Mouse (Mus musculus) left cerebral cortex, postnatal 36 days (tissue): ENCODE results near the gene Acadvl. TPM values are rescaled to one million over a fixed set of nuclear protein-coding genes. Genes with fewer than 3 reads are reported as not detected.
A peak's percentile ranks its signal among the peaks of the same experiment; 100 is the strongest.

ENCODE experiments used
- DNase-seq, 2 experiments: peaks; one replicate each; pipeline ENCODE4 v3.0.0; 2021 to 2022; ENCODE audit warnings: low spot score in 2 of 2, mixed read lengths in 1 of 2
- intact Hi-C: fragments of 180-260 bp; cut with DNase I; formaldehyde crosslinking; loops from one replicate; pipeline ENCODE4 v1.15.1; 2025
- total RNA-seq, 2 experiments: library from RNA; stranded (reverse); gene quantifications; 2 replicates each; pipeline ENCODE4 v1.2.3; 2021

Gene Acadvl
- total RNA-seq, 2 experiments from 2014 or later: 54.3 to 58.5 TPM

DNA sequence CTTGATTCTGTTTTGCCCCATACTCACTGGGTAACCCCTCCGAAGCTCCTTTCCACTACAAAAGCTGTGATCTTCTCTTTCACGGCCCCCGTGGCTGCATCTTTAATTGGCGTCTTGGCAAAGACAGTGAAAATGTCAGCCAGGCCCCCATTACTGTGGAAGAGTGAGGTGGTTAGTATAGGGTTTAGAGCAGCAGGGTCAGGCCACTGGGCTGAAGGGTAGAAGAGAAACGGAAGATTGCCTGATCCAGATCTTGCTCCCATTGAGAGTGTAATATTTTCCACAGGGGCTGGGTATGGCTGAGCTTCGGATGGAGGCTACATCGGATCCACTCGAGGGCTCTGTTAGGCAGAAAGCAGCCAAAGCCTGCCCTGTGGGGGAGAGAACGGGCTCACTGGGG lies 2.3 kb downstream of the Acadvl start:
- no peak for DNase-seq
- intact Hi-C loops: no loop called here

- intact Hi-C loops: no loop called here
Measured at GRCm38 (mm10) chr11:70010961-70011360, 4.2 kb downstream of the Acadvl start.

GRCm38 (mm10) chr11:70010548-70010947 lies 4.7 kb downstream of the Acadvl start:
- intact Hi-C loops: no loop called here
- DNase-seq: no peak

More at GRCm38 (mm10) chr11:70010961-70011360, 4.2 kb downstream of the Acadvl start:
- no peak for DNase-seq

DNA sequence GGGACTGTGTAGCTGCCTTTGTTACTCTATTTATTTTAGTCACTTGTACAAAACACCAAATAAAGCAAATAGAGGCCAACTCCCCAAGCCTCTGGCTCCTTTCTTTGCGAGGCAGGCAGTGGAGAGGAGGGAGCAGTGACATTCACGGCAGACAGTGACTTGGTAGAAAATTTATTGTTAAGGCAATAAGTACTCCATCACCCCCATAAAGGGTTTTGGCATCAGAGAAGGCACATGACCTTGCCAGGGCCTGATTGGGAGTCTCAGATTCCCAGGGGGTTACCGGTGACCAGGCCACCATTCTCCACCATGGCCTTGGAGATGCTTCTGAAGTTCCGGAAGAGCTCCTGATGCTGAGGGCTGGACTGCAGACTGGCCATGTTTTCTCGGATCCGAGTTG lies 5.2 kb downstream of the Acadvl start:
- intact Hi-C loops: no loop called here
- DNase-seq: no peak

DNA sequence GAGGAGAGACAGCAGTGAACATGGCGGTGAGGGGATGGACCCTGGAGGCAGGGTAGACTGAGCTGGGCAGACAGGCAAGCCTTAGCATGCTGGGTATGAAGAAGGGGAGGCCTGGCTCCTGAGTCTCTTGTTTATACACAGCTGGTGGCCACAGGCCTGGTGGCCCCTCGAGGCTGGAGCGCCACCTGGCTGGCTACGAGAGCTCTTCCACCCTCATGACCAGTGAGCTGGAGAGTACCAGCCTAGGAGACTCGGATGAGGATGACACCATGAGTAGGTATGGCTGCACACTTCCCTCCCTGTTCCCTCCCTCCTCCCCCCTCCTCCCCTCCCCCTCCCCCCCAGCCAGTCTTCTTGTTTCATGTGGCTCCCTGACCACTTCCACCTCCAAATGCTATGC lies 9.7 kb downstream of the Acadvl start:
- DNase-seq: no peak
- intact Hi-C loops: no loop called here

- intact Hi-C loops: no loop called here
- DNase-seq: no peak
Measured at GRCm38 (mm10) chr11:70002471-70002870, 12.7 kb downstream of the Acadvl start.

- intact Hi-C loops: loop anchor here (2.0 kb wide), 1 partner anchor 13 kb away; the partner anchor contains the start of gene Acadvl
- DNase-seq: no peak
Measured at GRCm38 (mm10) chr11:70001865-70002264, 13.3 kb downstream of the Acadvl start.

DNA sequence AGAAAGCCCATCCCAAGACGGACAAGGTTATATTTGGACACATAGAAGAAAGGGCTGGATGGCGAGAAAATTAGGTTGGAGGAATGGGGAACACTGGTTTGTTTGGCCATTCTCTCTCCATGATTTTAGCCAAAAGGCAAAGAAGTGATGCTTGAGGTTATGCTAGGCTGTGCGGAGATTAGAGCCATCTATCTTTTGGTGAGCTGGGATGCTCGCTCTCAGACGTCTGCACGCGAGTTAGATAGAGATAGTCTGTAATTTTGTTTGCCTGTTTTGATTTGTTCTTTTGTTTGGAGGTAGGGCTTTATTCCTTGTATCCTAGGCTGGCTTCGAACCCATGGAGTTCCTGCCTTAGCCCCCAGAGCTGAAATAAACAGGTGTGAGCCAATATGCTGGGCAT lies 14.1 kb downstream of the Acadvl start:
- intact Hi-C loops: loop anchor here (2.0 kb wide), 1 partner anchor 14 kb away; the partner anchor contains the start of gene Acadvl
- DNase-seq: no peak

DNA sequence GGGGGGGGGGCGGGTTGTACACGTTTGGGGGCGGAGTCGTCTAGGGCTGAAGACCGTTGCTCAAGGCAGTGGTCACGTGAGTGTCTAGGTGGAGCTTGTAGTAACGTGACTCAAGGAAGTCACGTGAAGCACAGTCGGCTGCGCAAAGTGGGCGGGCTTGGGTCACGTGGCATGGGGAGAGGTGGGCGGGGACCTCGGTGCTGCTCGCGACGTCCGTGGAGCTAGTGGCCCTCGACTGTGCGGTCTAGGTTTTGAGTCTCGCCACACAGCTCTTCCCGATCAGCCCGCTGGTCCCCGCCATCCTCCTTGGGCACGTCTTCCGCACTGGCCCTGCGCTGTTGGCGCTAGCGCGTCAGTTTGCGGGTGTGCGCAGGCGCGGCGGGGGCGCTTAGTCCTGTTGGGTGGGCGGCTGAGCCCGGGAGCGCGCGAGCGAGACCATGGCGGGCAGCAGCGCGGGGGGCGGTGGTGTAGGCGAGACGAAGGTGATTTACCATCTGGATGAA lies 14.8 kb downstream of the Acadvl start, which contains the start of gene Dvl2:
Gene Dvl2, plus strand, starts transcription at position 200 of the 503 bp plus-strand sequence.
- peak; percentile 90 to 91 for DNase-seq
- intact Hi-C loops: loop anchor here (2.0 kb wide), 1 partner anchor 14 kb away; the partner anchor contains the start of gene Acadvl

DNA sequence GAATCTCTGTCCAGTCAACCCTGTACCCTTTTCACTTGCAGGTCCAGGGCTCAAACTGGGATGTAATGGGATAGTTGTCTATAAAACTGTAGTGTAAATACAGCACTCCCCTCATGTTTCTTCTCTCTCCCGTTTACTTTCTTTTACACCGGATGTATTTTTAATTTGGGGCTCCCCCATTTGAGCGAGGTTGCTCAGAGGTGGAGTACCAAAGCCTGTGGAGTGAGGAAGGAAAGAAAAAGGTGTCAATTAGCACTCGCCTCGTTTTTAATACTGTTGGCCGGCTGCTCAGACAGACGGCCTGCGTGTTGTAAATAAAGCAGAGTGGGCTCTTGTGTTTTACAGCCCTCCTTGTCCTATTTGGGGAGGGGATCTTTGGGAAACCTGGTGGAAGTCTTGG lies 15.5 kb downstream of the Acadvl start:
- DNase-seq: no peak
- intact Hi-C loops: loop anchor here (2.0 kb wide), 1 partner anchor 15 kb away; the partner anchor contains the start of gene Acadvl

DNA sequence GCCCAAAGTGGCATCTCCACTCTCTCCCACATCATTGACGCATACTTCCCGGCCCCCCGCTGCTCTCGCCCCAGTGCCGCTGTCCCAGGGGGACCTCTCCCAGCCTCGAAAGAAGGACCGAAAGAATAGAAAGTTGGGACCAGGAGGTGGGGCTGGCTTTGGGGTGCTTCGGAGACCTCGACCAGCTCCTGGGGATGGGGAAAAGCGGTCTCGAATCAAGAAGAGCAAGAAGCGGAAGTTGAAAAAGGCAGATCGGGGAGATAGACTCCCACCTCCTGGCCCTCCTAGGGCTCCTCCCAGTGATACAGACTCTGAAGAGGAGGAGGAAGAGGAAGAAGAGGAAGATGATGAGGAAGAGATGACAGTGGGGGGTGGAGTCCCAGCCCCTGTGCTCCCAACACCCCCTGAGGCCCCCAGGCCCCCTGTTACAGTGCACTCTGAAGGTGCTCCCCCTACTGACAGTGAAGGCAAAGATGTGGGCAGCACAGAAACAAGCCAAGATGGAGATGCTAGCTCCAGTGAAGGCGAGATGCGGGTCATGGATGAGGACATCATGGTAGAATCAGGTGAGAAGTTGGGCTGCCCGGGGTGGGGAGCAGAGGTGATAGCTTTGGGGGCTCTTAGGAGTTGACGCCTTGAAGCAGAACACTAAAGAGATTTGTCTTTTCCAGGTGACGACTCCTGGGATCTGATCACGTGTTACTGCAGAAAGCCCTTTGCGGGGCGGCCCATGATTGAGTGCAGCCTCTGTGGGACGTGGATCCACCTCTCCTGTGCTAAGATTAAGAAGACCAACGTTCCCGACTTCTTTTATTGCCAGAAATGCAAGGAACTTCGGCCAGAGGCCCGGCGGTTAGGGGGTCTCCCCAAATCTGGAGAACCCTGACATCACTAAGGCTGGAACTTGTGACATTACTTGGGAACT lies 16.4 kb downstream of the Acadvl start:
- no peak for DNase-seq
- intact Hi-C loops: no loop called here

- intact Hi-C loops: no loop called here
- DNase-seq: peak; percentile 74 to 77
Measured at GRCm38 (mm10) chr11:69997070-69997509, 18.1 kb downstream of the Acadvl start.

- intact Hi-C loops: no loop called here
- peak in 1 of 2 experiments; percentile 41 for DNase-seq
Measured at GRCm38 (mm10) chr11:69996161-69997061, 18.8 kb downstream of the Acadvl start.

- intact Hi-C loops: no loop called here
- DNase-seq: peak; percentile 97
Measured at GRCm38 (mm10) chr11:69995391-69995960, 19.7 kb downstream of the Acadvl start, which contains the start of gene Phf23. Phf23 (plus strand) TSS chr11:69995777.

DNA sequence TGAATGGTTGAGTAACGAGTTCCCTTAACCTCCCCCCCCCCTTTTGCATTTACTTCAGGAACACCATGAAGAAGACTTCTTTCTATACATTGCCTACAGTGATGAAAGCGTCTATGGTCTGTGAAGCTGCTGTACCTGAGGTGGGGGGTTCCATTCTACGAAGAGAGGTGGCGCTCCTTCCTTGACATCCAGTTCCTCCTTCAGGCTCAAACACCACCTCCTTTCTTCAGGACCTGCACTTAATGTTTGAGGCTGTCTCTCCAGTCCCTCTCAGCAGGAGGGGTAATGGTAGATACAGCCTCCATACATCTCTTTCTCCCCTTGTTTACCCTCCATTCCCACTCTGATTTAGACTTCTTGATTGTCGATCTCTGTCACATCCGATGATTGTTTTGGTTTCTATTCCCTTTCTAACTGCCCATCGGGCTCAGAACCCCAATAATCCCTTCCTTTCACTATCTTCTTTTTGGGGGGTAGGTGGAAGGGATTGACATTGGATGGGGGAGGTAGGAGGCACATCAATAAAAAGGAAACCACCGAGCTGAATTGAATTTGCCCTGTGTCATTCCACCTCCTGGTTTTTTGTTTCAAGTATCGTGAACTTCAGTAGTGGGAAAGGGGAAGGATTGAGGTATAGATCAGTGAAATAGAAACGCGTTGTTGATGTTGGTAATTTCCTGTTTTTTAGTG lies 20.7 kb downstream of the Acadvl start:
- DNase-seq: no peak
- intact Hi-C loops: no loop called here

- intact Hi-C loops: no loop called here
- no peak for DNase-seq
Measured at GRCm38 (mm10) chr11:69992932-69993331, 22.3 kb downstream of the Acadvl start.

GRCm38 (mm10) chr11:69992396-69992795 lies 22.8 kb downstream of the Acadvl start:
- no peak for DNase-seq
- intact Hi-C loops: no loop called here

- DNase-seq: no peak
- intact Hi-C loops: loop anchor here (1.0 kb wide), 1 partner anchor 11 kb away; no protein-coding TSS in a partner anchor
Measured at GRCm38 (mm10) chr11:69991711-69992110, 23.5 kb downstream of the Acadvl start.
